Mouse (Mus musculus): Measurements from ENCODE around the gene Rtn4ip1. TPM values are rescaled to one million over a fixed set of nuclear protein-coding genes. Genes with fewer than 3 reads are reported as not detected.
"Not testable (repeated sequence)": the region's sequence is repeated elsewhere in the genome, so short reads cannot be mapped to it uniquely, and the experiment has no call there.

Rtn4ip1 gene
- polyA plus RNA-seq, 1 experiment, result 6.7 TPM

DNA sequence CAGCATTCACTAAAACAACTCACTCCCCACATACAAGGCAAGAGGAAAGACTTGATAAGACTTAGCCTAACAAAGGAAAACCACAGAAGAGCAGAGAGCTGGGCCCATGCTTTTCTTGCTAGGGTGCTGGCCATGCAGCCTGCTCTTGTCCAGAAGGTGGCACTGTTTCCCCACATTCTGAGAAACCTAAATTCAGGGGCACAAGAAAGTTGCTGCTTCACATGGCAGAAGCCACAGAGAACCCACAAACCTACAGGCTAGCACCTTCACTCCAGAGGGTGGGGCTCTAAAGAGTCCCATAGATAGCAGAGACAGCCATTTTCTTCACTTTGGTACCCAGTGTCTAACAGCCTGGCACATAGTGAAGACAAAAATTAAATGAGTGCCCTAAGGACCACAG, 52.3 kb downstream of the Rtn4ip1 start:
- no peak overlapping the region for H3K27ac ChIP-seq (ENCODE audit: insufficient read depth, low read length)
- TF ChIP-seq POLR2A (IDR thresholded peaks at IDR 0.05; ENCODE audit: low read depth, low read length) (no peak), CTCF (IDR thresholded peaks at IDR 0.05; ENCODE audit: extremely low read depth, insufficient read depth, insufficient read length, insufficient replicate concordance) (peak; percentile 84; the same call in 1 of the 2 replicates)
- peak; percentile 61 to 69 for DNase-seq (ENCODE audit: low read depth in 1 of 2, low spot score in 2 of 2)
- no peak overlapping the region for H3K4me3 ChIP-seq (ENCODE audit: extremely low read depth, insufficient read depth, insufficient read length)
- no peaks in the 10 kb centered on the region for H3K4me1 ChIP-seq (ENCODE audit: control insufficient read depth, insufficient read depth, insufficient read length)
- no peaks in the 10 kb centered on the region for H3K27me3 ChIP-seq (ENCODE audit: control insufficient read depth, insufficient read depth, low read length)
- peaks cover 27% of the 10 kb centered on the region for H3K36me3 ChIP-seq (ENCODE audit: control insufficient read depth, insufficient read depth, low read length)

GRCm38 (mm10) chr10:43964943-43965342, 63.3 kb downstream of the Rtn4ip1 start:
- DNase-seq (ENCODE audit: low read depth in 1 of 2, low spot score in 2 of 2), result no peak
- TF ChIP-seq POLR2A (IDR thresholded peaks at IDR 0.05; ENCODE audit: low read depth, low read length) (no peak), CTCF (IDR thresholded peaks at IDR 0.05; ENCODE audit: extremely low read depth, insufficient read depth, insufficient read length, insufficient replicate concordance) (no peak)
- no peak overlapping the region for H3K4me3 ChIP-seq (ENCODE audit: extremely low read depth, insufficient read depth, insufficient read length)
- no peak overlapping the region for H3K27ac ChIP-seq (ENCODE audit: insufficient read depth, low read length)
- no peaks in the 10 kb centered on the region for H3K27me3 ChIP-seq (ENCODE audit: control insufficient read depth, insufficient read depth, low read length)
- WGBS, result 90% methylated on average over 2 of the region's 2 CpGs
- peaks cover 34% of the 10 kb centered on the region for H3K36me3 ChIP-seq (ENCODE audit: control insufficient read depth, insufficient read depth, low read length)
- H3K4me1 ChIP-seq (ENCODE audit: control insufficient read depth, insufficient read depth, insufficient read length), result no peaks in the 10 kb centered on the region

- TF ChIP-seq CTCF (IDR thresholded peaks at IDR 0.05; ENCODE audit: extremely low read depth, insufficient read depth, insufficient read length, insufficient replicate concordance) (no peak), POLR2A (IDR thresholded peaks at IDR 0.05; ENCODE audit: low read depth, low read length) (no peak)
- H3K4me1 ChIP-seq (ENCODE audit: control insufficient read depth, insufficient read depth, insufficient read length), result no peaks in the 10 kb centered on the region
- H3K4me3 ChIP-seq (ENCODE audit: extremely low read depth, insufficient read depth, insufficient read length), result no peak overlapping the region
- H3K27me3 ChIP-seq (ENCODE audit: control insufficient read depth, insufficient read depth, low read length), result no peaks in the 10 kb centered on the region
- 87% methylated on average over 2 of the region's 2 CpGs for WGBS
- peaks cover 35% of the 10 kb centered on the region for H3K36me3 ChIP-seq (ENCODE audit: control insufficient read depth, insufficient read depth, low read length)
- DNase-seq (ENCODE audit: low read depth in 1 of 2, low spot score in 2 of 2), result no peak
- H3K27ac ChIP-seq (ENCODE audit: insufficient read depth, low read length), result no peak overlapping the region
Observed at GRCm38 (mm10) chr10:43973244-43973643, 71.6 kb downstream of the Rtn4ip1 start.

DNA sequence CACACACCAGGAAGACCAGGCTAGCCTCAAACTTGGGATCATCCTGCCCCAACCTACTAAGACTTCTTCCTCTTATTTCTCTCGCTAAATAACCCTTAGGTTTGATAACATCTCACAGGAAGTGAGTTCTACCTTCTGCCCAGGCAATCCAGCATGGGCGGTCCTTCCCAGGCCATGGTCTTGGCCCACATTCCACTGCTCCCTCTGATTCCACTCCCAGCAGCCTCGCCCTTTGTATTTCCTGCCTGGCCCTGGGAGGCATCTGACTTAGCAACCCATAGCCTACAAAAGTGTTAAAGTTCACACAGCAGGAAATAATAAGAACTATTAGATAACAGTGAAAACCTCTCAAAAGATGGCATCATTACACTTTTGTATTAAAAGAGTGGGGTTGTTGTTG, 75.7 kb downstream of the Rtn4ip1 start:
- H3K4me3 ChIP-seq (ENCODE audit: extremely low read depth, insufficient read depth, insufficient read length), result no peak overlapping the region
- H3K27ac ChIP-seq (ENCODE audit: insufficient read depth, low read length), result no peak overlapping the region
- no peak for DNase-seq (ENCODE audit: low read depth in 1 of 2, low spot score in 2 of 2)
- H3K36me3 ChIP-seq (ENCODE audit: control insufficient read depth, insufficient read depth, low read length), result peaks cover 32% of the 10 kb centered on the region
- H3K27me3 ChIP-seq (ENCODE audit: control insufficient read depth, insufficient read depth, low read length), result no peaks in the 10 kb centered on the region
- TF ChIP-seq CTCF (IDR thresholded peaks at IDR 0.05; ENCODE audit: extremely low read depth, insufficient read depth, insufficient read length, insufficient replicate concordance) (no peak), POLR2A (IDR thresholded peaks at IDR 0.05; ENCODE audit: low read depth, low read length) (no peak)
- peaks cover 5% of the 10 kb centered on the region; the same call in 1 of the 2 replicates for H3K4me1 ChIP-seq (ENCODE audit: control insufficient read depth, insufficient read depth, insufficient read length)
- WGBS, result 66% methylated on average over 3 of the region's 3 CpGs

DNA sequence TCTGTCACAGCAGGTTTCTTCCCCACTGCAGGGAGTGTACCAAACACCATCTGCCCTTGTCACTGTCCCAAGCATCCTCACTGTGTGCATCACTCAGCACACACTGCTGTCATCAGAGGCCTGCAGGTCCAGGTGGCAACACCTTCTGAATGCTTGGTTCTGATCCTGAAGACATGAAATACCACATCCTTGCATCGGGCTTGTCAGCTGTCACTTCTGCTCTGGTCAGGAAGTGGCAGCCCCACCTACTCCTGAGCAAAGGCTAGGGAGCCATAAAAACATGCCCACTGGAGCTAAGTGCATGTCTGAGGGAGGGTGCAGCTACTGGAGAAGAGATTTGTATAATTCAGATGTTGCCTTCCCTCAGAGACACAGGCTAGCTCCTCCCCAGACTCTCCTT, 78.5 kb downstream of the Rtn4ip1 start:
- peaks cover 21% of the 10 kb centered on the region for H3K36me3 ChIP-seq (ENCODE audit: control insufficient read depth, insufficient read depth, low read length)
- WGBS, result 9% methylated on average over 1 of the region's 1 CpGs
- no peak overlapping the region for H3K4me3 ChIP-seq (ENCODE audit: extremely low read depth, insufficient read depth, insufficient read length)
- no peaks in the 10 kb centered on the region for H3K27me3 ChIP-seq (ENCODE audit: control insufficient read depth, insufficient read depth, low read length)
- TF ChIP-seq POLR2A (IDR thresholded peaks at IDR 0.05; ENCODE audit: low read depth, low read length) (no peak), CTCF (IDR thresholded peaks at IDR 0.05; ENCODE audit: extremely low read depth, insufficient read depth, insufficient read length, insufficient replicate concordance) (no peak)
- H3K27ac ChIP-seq (ENCODE audit: insufficient read depth, low read length), result no peak overlapping the region
- DNase-seq (ENCODE audit: low read depth in 1 of 2, low spot score in 2 of 2), result no peak
- H3K4me1 ChIP-seq (ENCODE audit: control insufficient read depth, insufficient read depth, insufficient read length), result peaks cover 5% of the 10 kb centered on the region; the same call in 1 of the 2 replicates

GRCm38 (mm10) chr10:43980742-43981141, 79.1 kb downstream of the Rtn4ip1 start:
- WGBS, result 90% methylated on average over 3 of the region's 3 CpGs
- H3K27ac ChIP-seq (ENCODE audit: insufficient read depth, low read length); H3K27me3 ChIP-seq (ENCODE audit: control insufficient read depth, insufficient read depth, low read length); H3K4me3 ChIP-seq (ENCODE audit: extremely low read depth, insufficient read depth, insufficient read length); H3K4me1 ChIP-seq (ENCODE audit: control insufficient read depth, insufficient read depth, insufficient read length); DNase-seq (ENCODE audit: low read depth in 1 of 2, low spot score in 2 of 2): not testable (repeated sequence)
- peaks cover 21% of the 10 kb centered on the region for H3K36me3 ChIP-seq (ENCODE audit: control insufficient read depth, insufficient read depth, low read length)

GRCm38 (mm10) chr10:43982470-43982869, 80.9 kb downstream of the Rtn4ip1 start:
- no peak overlapping the region for H3K4me3 ChIP-seq (ENCODE audit: extremely low read depth, insufficient read depth, insufficient read length)
- no peak overlapping the region for H3K27ac ChIP-seq (ENCODE audit: insufficient read depth, low read length)
- TF ChIP-seq CTCF (IDR thresholded peaks at IDR 0.05; ENCODE audit: extremely low read depth, insufficient read depth, insufficient read length, insufficient replicate concordance) (no peak), POLR2A (IDR thresholded peaks at IDR 0.05; ENCODE audit: low read depth, low read length) (no peak)
- no peak for DNase-seq (ENCODE audit: low read depth in 1 of 2, low spot score in 2 of 2)
- no peaks in the 10 kb centered on the region for H3K27me3 ChIP-seq (ENCODE audit: control insufficient read depth, insufficient read depth, low read length)
- peaks cover 5% of the 10 kb centered on the region; the same call in 1 of the 2 replicates for H3K4me1 ChIP-seq (ENCODE audit: control insufficient read depth, insufficient read depth, insufficient read length)
- 94% methylated on average over 6 of the region's 6 CpGs for WGBS
- peaks cover 25% of the 10 kb centered on the region for H3K36me3 ChIP-seq (ENCODE audit: control insufficient read depth, insufficient read depth, low read length)
